Mouse (Mus musculus): Measurements from ENCODE around the gene Ergic3. TPM values are rescaled to one million over a fixed set of nuclear protein-coding genes. Genes with fewer than 3 reads are reported as not detected.

Ergic3 gene
- polyA plus RNA-seq, 1 experiment from 2014 or later, result 268 TPM

- ATAC-seq, result no peak; the same call in 1 of the 2 replicates
- 0 out of 2 replicates have a peak, but pooled peaks cover 2% of the 10 kb centered on the region for H3K4me1 ChIP-seq (ENCODE audit: control insufficient read depth, insufficient read depth, low read length)
- no peak overlapping the region for H3K27ac ChIP-seq (ENCODE audit: low read length)
- no peaks in the 10 kb centered on the region for H3K36me3 ChIP-seq (ENCODE audit: control insufficient read depth, insufficient read depth, low read length)
- peak overlapping the region; percentile 19 for H3K4me3 ChIP-seq (ENCODE audit: low read length)
- no peak overlapping the region for H3K9ac ChIP-seq (ENCODE audit: low read depth, low read length)
- no peaks in the 10 kb centered on the region for H3K9me3 ChIP-seq (ENCODE audit: control insufficient read depth, low read length)
- peak overlapping the region; percentile 43 for H3K4me2 ChIP-seq (ENCODE audit: low read depth, low read length)
- 6% methylated on average over 19 of the region's 19 CpGs for WGBS
- no peaks in the 10 kb centered on the region for H3K27me3 ChIP-seq (replicated peaks; ENCODE audit: control insufficient read depth, insufficient read depth, low read length)
Measured at GRCm38 (mm10) chr2:156047929-156048328, 40.1 kb downstream of the Ergic3 start.

DNA sequence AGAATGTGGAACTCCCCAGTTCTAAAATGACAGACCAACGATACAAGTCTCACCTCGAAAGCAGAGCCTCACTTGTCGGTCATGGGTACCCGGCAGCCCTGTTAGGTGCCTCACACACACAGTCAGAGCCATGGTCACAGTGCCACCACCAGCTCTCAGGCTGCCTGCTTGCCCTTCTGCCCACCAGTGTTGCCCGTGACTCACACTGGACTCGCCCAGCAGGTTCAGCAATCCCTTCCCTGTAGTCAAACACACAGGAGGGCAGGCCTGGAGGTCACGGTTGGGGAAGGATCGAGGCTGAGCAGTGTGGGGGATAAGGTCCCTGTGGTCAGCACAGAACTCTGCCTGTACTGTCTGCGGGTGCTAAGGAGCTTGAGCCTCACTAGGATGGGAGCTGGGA is 45.0 kb downstream of the Ergic3 start, which contains the start of gene Fer1l4:
Gene Fer1l4 (minus strand): TSS at position 132 of the 400 bp plus-strand sequence.
- Histone ChIP-seq H3K9ac (ENCODE audit: low read depth, low read length) (no peak within 1 kb of the TSS), H3K27me3 (replicated peaks; ENCODE audit: control insufficient read depth, insufficient read depth, low read length) (no peaks in the 10 kb centered on the region), H3K4me3 (ENCODE audit: low read length) (no peak within 1 kb of the TSS), H3K4me1 (ENCODE audit: control insufficient read depth, insufficient read depth, low read length) (0 out of 2 replicates have a peak, but pooled peaks cover 2% of the 10 kb centered on the region), H3K9me3 (ENCODE audit: control insufficient read depth, low read length) (no peaks in the 10 kb centered on the region), H3K27ac (ENCODE audit: low read length) (no peak within 1 kb of the TSS), H3K36me3 (ENCODE audit: control insufficient read depth, insufficient read depth, low read length) (no peaks in the 10 kb centered on the region), H3K4me2 (ENCODE audit: low read depth, low read length) (no peak within 1 kb of the TSS)
- ATAC-seq, result no peak
- WGBS, result 67% methylated on average over 9 of the region's 9 CpGs

DNA sequence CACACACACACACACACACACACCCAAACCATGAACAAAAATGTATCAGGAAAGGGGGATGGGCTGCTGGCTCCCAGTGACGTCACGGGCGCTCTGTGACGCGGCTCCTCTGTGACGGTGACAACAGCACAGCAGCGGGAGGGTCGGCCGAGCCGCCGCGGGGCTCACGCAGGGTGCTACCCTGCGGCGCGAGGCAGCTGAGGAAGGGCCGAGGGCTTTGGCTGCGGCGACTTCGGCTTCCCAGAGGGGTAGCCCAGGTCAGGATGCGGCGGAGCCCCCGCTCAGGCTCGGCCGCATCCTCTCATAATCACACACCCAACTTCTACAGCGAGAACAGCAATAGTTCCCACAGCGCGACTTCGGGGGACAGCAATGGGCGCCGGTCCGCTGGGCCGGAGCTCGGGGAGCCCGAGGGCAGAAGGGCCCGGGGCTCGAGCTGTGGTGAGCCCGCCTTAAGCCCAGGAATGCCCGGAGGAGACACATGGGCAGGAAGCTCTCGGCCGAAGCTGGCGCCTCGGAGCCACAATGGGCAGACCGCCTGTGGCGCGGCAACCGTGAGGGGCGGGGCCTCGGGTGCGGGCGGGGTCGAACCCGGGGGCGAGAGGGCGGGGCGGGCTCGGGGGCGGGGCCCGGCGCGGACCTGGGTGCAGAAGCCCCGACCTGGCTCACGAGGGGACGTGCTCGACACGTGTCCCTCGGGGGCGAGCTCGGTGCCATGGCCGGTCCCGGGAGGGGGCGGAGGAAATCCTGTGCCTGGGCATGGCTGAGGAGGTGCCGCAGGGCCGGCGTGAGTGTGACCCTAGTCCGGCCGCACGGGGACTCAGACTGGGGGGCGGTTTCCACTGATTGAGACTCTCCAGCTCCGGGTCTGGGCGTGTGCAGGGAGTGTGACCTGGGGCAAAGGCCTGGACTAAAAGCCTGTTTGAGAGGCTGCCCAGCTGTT is 57.5 kb downstream of the Ergic3 start, which contains the start of gene Spag4:
Gene Spag4 (plus strand): TSS at position 77 of the 943 bp plus-strand sequence.
- Histone ChIP-seq H3K4me2 (ENCODE audit: low read depth, low read length) (peak within 1 kb of the TSS; percentile 95), H3K4me3 (ENCODE audit: low read length) (peak within 1 kb of the TSS; percentile 73), H3K27me3 (replicated peaks; ENCODE audit: control insufficient read depth, insufficient read depth, low read length) (no peaks in the 10 kb centered on the region), H3K36me3 (ENCODE audit: control insufficient read depth, insufficient read depth, low read length) (0 out of 2 replicates have a peak, but pooled peaks cover 6% of the 10 kb centered on the region), H3K4me1 (ENCODE audit: control insufficient read depth, insufficient read depth, low read length) (no peaks in the 10 kb centered on the region; the same call in 1 of the 2 replicates), H3K27ac (ENCODE audit: low read length) (peak within 1 kb of the TSS; percentile 67), H3K9me3 (ENCODE audit: control insufficient read depth, low read length) (no peaks in the 10 kb centered on the region), H3K9ac (ENCODE audit: low read depth, low read length) (peak within 1 kb of the TSS; percentile 83)
- WGBS, result under 1% methylated on average over 75 of the region's 81 CpGs
- peak; percentile 86 for ATAC-seq

DNA sequence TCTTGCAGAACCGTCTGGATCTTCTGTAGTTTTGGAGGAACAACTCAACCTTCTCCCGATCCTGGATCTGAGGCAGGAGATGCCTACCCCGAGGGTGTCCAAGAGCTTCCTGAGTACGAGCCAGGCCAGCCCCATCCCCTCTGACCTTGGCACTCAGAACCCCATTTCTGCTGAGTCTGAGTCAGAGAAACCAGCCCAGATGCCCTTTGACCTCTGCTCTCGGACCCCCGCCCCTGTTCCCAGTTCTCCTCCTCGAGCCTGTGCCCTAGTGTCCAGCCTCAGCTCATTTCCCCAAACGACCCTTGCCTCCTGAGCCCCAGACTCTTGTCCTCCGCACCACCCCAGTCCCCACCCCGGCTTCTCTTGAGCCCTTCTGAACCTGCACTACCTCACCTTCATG is 58.3 kb downstream of the Ergic3 start:
- no peak overlapping the region for H3K27ac ChIP-seq (ENCODE audit: low read length)
- 34% methylated on average over 10 of the region's 10 CpGs for WGBS
- H3K9ac ChIP-seq (ENCODE audit: low read depth, low read length), result peak overlapping the region; percentile 83
- H3K9me3 ChIP-seq (ENCODE audit: control insufficient read depth, low read length), result no peaks in the 10 kb centered on the region
- H3K36me3 ChIP-seq (ENCODE audit: control insufficient read depth, insufficient read depth, low read length), result 0 out of 2 replicates have a peak, but pooled peaks cover 6% of the 10 kb centered on the region
- H3K27me3 ChIP-seq (replicated peaks; ENCODE audit: control insufficient read depth, insufficient read depth, low read length), result no peaks in the 10 kb centered on the region
- H3K4me1 ChIP-seq (ENCODE audit: control insufficient read depth, insufficient read depth, low read length), result no peaks in the 10 kb centered on the region; the same call in 1 of the 2 replicates
- H3K4me2 ChIP-seq (ENCODE audit: low read depth, low read length), result peak overlapping the region; percentile 95
- H3K4me3 ChIP-seq (ENCODE audit: low read length), result peak overlapping the region; percentile 73
- no peak for ATAC-seq

Other genes with a start within 250 kb of the Ergic3 start
- 0.18 and 0.21 TPM in 2 replicates for gene Mmp24, start 232.7 kb upstream of the Ergic3 start, polyA plus RNA-seq (2015; fragmentation: Nextera tagmentation; extraction: Ambion mirVana)
- gene BC029722, start 188.6 kb upstream of the Ergic3 start, polyA plus RNA-seq (2015; fragmentation: Nextera tagmentation; extraction: Ambion mirVana), result 27.4 and 30.0 TPM in 2 replicates
- gene Eif6, start 181.1 kb upstream of the Ergic3 start, polyA plus RNA-seq (2015; fragmentation: Nextera tagmentation; extraction: Ambion mirVana), result 279 and 287 TPM in 2 replicates
- gene Fam83c, start 173.2 kb upstream of the Ergic3 start, polyA plus RNA-seq (2015; fragmentation: Nextera tagmentation; extraction: Ambion mirVana), result 0.33 and 0.35 TPM in 2 replicates
- 84.5 and 92.8 TPM in 2 replicates for gene Uqcc1, start 77.7 kb upstream of the Ergic3 start, polyA plus RNA-seq (2015; fragmentation: Nextera tagmentation; extraction: Ambion mirVana)
- gene Gm15557, start 67.3 kb upstream of the Ergic3 start, polyA plus RNA-seq (2015; fragmentation: Nextera tagmentation; extraction: Ambion mirVana), result 0.18 TPM in 1 of 2 replicates, not detected in the other
- 0.69 and 0.79 TPM in 2 replicates for gene Gdf5, start 62.7 kb upstream of the Ergic3 start, polyA plus RNA-seq (2015; fragmentation: Nextera tagmentation; extraction: Ambion mirVana)
- 11.1 and 12.7 TPM in 2 replicates for gene Cep250, start 51.6 kb upstream of the Ergic3 start, polyA plus RNA-seq (2015; fragmentation: Nextera tagmentation; extraction: Ambion mirVana)
- gene 6430550D23Rik, start 68 bp upstream of the Ergic3 start, polyA plus RNA-seq (2015; fragmentation: Nextera tagmentation; extraction: Ambion mirVana), result 1.7 and 1.9 TPM in 2 replicates
- 0.05 and 0.06 TPM in 2 replicates for gene Fer1l4, start 44.9 kb downstream of the Ergic3 start, polyA plus RNA-seq (2015; fragmentation: Nextera tagmentation; extraction: Ambion mirVana)
- 1.7 and 2.4 TPM in 2 replicates for gene Spag4, start 57.1 kb downstream of the Ergic3 start, polyA plus RNA-seq (2015; fragmentation: Nextera tagmentation; extraction: Ambion mirVana)
- 35.8 and 41.5 TPM in 2 replicates for gene Cpne1, start 103.9 kb downstream of the Ergic3 start, polyA plus RNA-seq (2015; fragmentation: Nextera tagmentation; extraction: Ambion mirVana)
- 16.5 and 19.3 TPM in 2 replicates for gene Rbm12, start 103.9 kb downstream of the Ergic3 start, polyA plus RNA-seq (2015; fragmentation: Nextera tagmentation; extraction: Ambion mirVana)
- gene Gm28036, start 119.0 kb downstream of the Ergic3 start, polyA plus RNA-seq (2015; fragmentation: Nextera tagmentation; extraction: Ambion mirVana), result 13.5 and 14.1 TPM in 2 replicates
- 358 and 367 TPM in 2 replicates for gene Romo1, start 136.0 kb downstream of the Ergic3 start, polyA plus RNA-seq (2015; fragmentation: Nextera tagmentation; extraction: Ambion mirVana)
- gene Nfs1, start 136.1 kb downstream of the Ergic3 start, polyA plus RNA-seq (2015; fragmentation: Nextera tagmentation; extraction: Ambion mirVana), result 69.0 and 69.2 TPM in 2 replicates
- 450 and 473 TPM in 2 replicates for gene Rbm39, start 172.2 kb downstream of the Ergic3 start, polyA plus RNA-seq (2015; fragmentation: Nextera tagmentation; extraction: Ambion mirVana)
- 46.8 and 53.2 TPM in 2 replicates for gene Phf20, start 188.4 kb downstream of the Ergic3 start, polyA plus RNA-seq (2015; fragmentation: Nextera tagmentation; extraction: Ambion mirVana)

Data from intestine, embryonic 16.5 days (tissue).